Mouse (Mus musculus) embryonic facial prominence, embryonic 12.5 days (tissue): ENCODE results near the gene Usp22. TPM values are rescaled to one million over a fixed set of nuclear protein-coding genes. Genes with fewer than 3 reads are reported as not detected.

Source experiments
- ATAC-seq: fragments of 200-750 bp; cut with Nextera tagmentation; 2 replicates; pipeline ENCODE4 v1.8.0; 2017; ENCODE audit not compliant: insufficient number of reproducible peaks, insufficient read depth, low FRiP score, low TSS enrichment
- H3K27ac ChIP-seq: fragments of 300-500 bp; sonication (generic); 2 replicates; pipeline ENCODE4 v1.5.1; 2016; ENCODE audit warnings: mild to moderate bottlenecking
- H3K27me3 ChIP-seq: fragments of 300-500 bp; sonication (generic); 2 replicates; pipeline ENCODE4 v1.6.1; 2016; ENCODE audit warnings: mild to moderate bottlenecking, moderate library complexity
- H3K36me3 ChIP-seq: fragments of 300-500 bp; sonication (generic); 2 replicates; pipeline ENCODE4 v1.6.1; 2016; ENCODE audit warnings: mild to moderate bottlenecking
- H3K4me1 ChIP-seq: fragments of 300-500 bp; sonication (generic); 2 replicates; pipeline ENCODE4 v1.6.1; 2016
- H3K4me2 ChIP-seq: fragments of 300-500 bp; sonication (generic); replicated peaks from 2 replicates; pipeline ENCODE4 v1.6.1; 2016; ENCODE audit warnings: mild to moderate bottlenecking, moderate library complexity
- H3K4me3 ChIP-seq: fragments of 300-500 bp; sonication (generic); 2 replicates; pipeline ENCODE4 v1.5.1; 2016; ENCODE audit warnings: mild to moderate bottlenecking
- H3K9ac ChIP-seq: fragments of 300-500 bp; sonication (generic); 2 replicates; pipeline ENCODE4 v1.6.1; 2016; ENCODE audit warnings: mild to moderate bottlenecking, moderate library complexity
- H3K9me3 ChIP-seq: fragments of 300-500 bp; sonication (generic); 2 replicates; pipeline ENCODE4 v1.6.1; 2016; ENCODE audit warnings: mild to moderate bottlenecking, moderate library complexity
- WGBS: fragments of 180-500 bp; shearing (Covaris S2); methylation state at CpG from one replicate; pipeline ENCODE4 v1.1.7; 2016; 5-methylcytosine and 5-hydroxymethylcytosine counted together
- polyA plus RNA-seq: library from polyadenylated mRNA; unstranded; fragments of >200 nt; fragmentation: Nextera tagmentation; extraction: Ambion mirVana; gene quantifications from 2 replicates; pipeline ENCODE4 v1.2.1, GENCODE M21; 2016

Gene Usp22
- polyA plus RNA-seq, 1 experiment from 2014 or later, result 221 TPM

- 84% methylated on average over 11 of the region's 11 CpGs for whole genome bisulfite sequencing
- no peak for ATAC-seq
- Histone ChIP-seq H3K4me1 (no peaks in the 10 kb centered on the region), H3K27me3 (no peaks in the 10 kb centered on the region), H3K4me2 (no peak overlapping the region), H3K9ac (no peak overlapping the region), H3K27ac (no peak overlapping the region), H3K36me3 (peaks cover 100% of the 10 kb centered on the region), H3K9me3 (no peaks in the 10 kb centered on the region), H3K4me3 (no peak overlapping the region)
Observed at GRCm38 (mm10) chr11:61159796-61160732, 14.8 kb downstream of the Usp22 start.

- H3K9me3 ChIP-seq, result no peaks in the 10 kb centered on the region
- no peak overlapping the region for H3K27ac ChIP-seq
- no peak overlapping the region for H3K9ac ChIP-seq
- H3K4me2 ChIP-seq, result no peak overlapping the region
- no peaks in the 10 kb centered on the region for H3K27me3 ChIP-seq
- WGBS, result 84% methylated on average over 3 of the region's 3 CpGs
- ATAC-seq, result no peak
- no peak overlapping the region for H3K4me3 ChIP-seq
- H3K36me3 ChIP-seq, result peaks cover 100% of the 10 kb centered on the region
- H3K4me1 ChIP-seq, result no peaks in the 10 kb centered on the region
Observed at GRCm38 (mm10) chr11:61158141-61158540, 16.7 kb downstream of the Usp22 start.

GRCm38 (mm10) chr11:61155727-61156126 lies 19.1 kb downstream of the Usp22 start:
- H3K4me2 ChIP-seq, result no peak overlapping the region
- no peak overlapping the region for H3K27ac ChIP-seq
- H3K36me3 ChIP-seq, result peaks cover 94% of the 10 kb centered on the region
- WGBS, result 83% methylated on average over 2 of the region's 2 CpGs
- ATAC-seq, result no peak
- H3K4me3 ChIP-seq, result no peak overlapping the region
- no peak overlapping the region for H3K9ac ChIP-seq
- H3K9me3 ChIP-seq, result no peaks in the 10 kb centered on the region
- no peaks in the 10 kb centered on the region for H3K4me1 ChIP-seq
- no peaks in the 10 kb centered on the region for H3K27me3 ChIP-seq

- no peaks in the 10 kb centered on the region for H3K9me3 ChIP-seq
- no peak overlapping the region for H3K27ac ChIP-seq
- H3K4me1 ChIP-seq, result peaks cover 4% of the 10 kb centered on the region; the same call in 1 of the 2 replicates
- WGBS, result 71% methylated on average over 6 of the region's 6 CpGs
- peaks cover 41% of the 10 kb centered on the region for H3K36me3 ChIP-seq
- H3K4me2 ChIP-seq, result no peak overlapping the region
- peaks cover 25% of the 10 kb centered on the region for H3K27me3 ChIP-seq
- ATAC-seq, result no peak
- H3K4me3 ChIP-seq, result no peak overlapping the region
- H3K9ac ChIP-seq, result no peak overlapping the region
Observed at GRCm38 (mm10) chr11:61150233-61151001, 24.4 kb downstream of the Usp22 start.

- peaks cover 10% of the 10 kb centered on the region for H3K36me3 ChIP-seq
- H3K4me2 ChIP-seq, result peak overlapping the region; percentile 71
- H3K4me3 ChIP-seq, result peak overlapping the region; percentile 37
- ATAC-seq, result peak; percentile 22; the same call in 1 of the 2 replicates
- no peaks in the 10 kb centered on the region for H3K9me3 ChIP-seq
- H3K27me3 ChIP-seq, result peaks cover 25% of the 10 kb centered on the region
- H3K4me1 ChIP-seq, result peaks cover 4% of the 10 kb centered on the region; the same call in 1 of the 2 replicates
- H3K27ac ChIP-seq, result no peak overlapping the region
- 6% methylated on average over 32 of the region's 32 CpGs for WGBS
- peak overlapping the region; percentile 46; the same call in 1 of the 2 replicates for H3K9ac ChIP-seq
Observed at GRCm38 (mm10) chr11:61147300-61147683, 27.6 kb downstream of the Usp22 start.

GRCm38 (mm10) chr11:61146645-61147299 lies 28.1 kb downstream of the Usp22 start:
- peak overlapping the region; percentile 37 for H3K4me3 ChIP-seq
- peak overlapping the region; percentile 71 for H3K4me2 ChIP-seq
- H3K27ac ChIP-seq, result no peak overlapping the region
- no peak for ATAC-seq
- peaks cover 25% of the 10 kb centered on the region for H3K27me3 ChIP-seq
- H3K9ac ChIP-seq, result peak overlapping the region; percentile 46; the same call in 1 of the 2 replicates
- peaks cover 7% of the 10 kb centered on the region for H3K36me3 ChIP-seq
- H3K4me1 ChIP-seq, result peaks cover 4% of the 10 kb centered on the region; the same call in 1 of the 2 replicates
- WGBS, result 13% methylated on average over 20 of the region's 20 CpGs
- no peaks in the 10 kb centered on the region for H3K9me3 ChIP-seq

- Histone ChIP-seq H3K9ac (no peak overlapping the region), H3K4me3 (no peak overlapping the region), H3K4me1 (peaks cover 4% of the 10 kb centered on the region; the same call in 1 of the 2 replicates), H3K27me3 (peaks cover 25% of the 10 kb centered on the region), H3K36me3 (no peaks in the 10 kb centered on the region), H3K27ac (no peak overlapping the region), H3K4me2 (no peak overlapping the region), H3K9me3 (no peaks in the 10 kb centered on the region)
- no peak for ATAC-seq
- 69% methylated on average over 8 of the region's 8 CpGs for WGBS
Observed at GRCm38 (mm10) chr11:61145551-61145950, 29.3 kb downstream of the Usp22 start.

GRCm38 (mm10) chr11:61143564-61144469 lies 31.0 kb downstream of the Usp22 start:
- 74% methylated on average over 7 of the region's 7 CpGs for WGBS
- no peaks in the 10 kb centered on the region for H3K9me3 ChIP-seq
- H3K36me3 ChIP-seq, result no peaks in the 10 kb centered on the region
- H3K27ac ChIP-seq, result no peak overlapping the region
- peaks cover 25% of the 10 kb centered on the region for H3K27me3 ChIP-seq
- peaks cover 4% of the 10 kb centered on the region; the same call in 1 of the 2 replicates for H3K4me1 ChIP-seq
- H3K4me2 ChIP-seq, result no peak overlapping the region
- H3K4me3 ChIP-seq, result no peak overlapping the region
- no peak for ATAC-seq
- no peak overlapping the region for H3K9ac ChIP-seq

GRCm38 (mm10) chr11:61142941-61143530 lies 31.8 kb downstream of the Usp22 start:
- ATAC-seq, result no peak
- H3K27ac ChIP-seq, result no peak overlapping the region
- H3K4me3 ChIP-seq, result no peak overlapping the region
- H3K4me2 ChIP-seq, result no peak overlapping the region
- no peaks in the 10 kb centered on the region for H3K9me3 ChIP-seq
- 60% methylated on average over 6 of the region's 6 CpGs for WGBS
- no peaks in the 10 kb centered on the region for H3K36me3 ChIP-seq
- no peak overlapping the region for H3K9ac ChIP-seq
- peaks cover 17% of the 10 kb centered on the region for H3K27me3 ChIP-seq
- H3K4me1 ChIP-seq, result peaks cover 4% of the 10 kb centered on the region; the same call in 1 of the 2 replicates

GRCm38 (mm10) chr11:61142262-61142661 lies 32.6 kb downstream of the Usp22 start:
- H3K27me3 ChIP-seq, result peaks cover 9% of the 10 kb centered on the region; the same call in 1 of the 2 replicates
- no peaks in the 10 kb centered on the region for H3K9me3 ChIP-seq
- no peak overlapping the region for H3K4me2 ChIP-seq
- H3K4me1 ChIP-seq, result peaks cover 4% of the 10 kb centered on the region; the same call in 1 of the 2 replicates
- H3K9ac ChIP-seq, result no peak overlapping the region
- WGBS, result 73% methylated on average over 3 of the region's 3 CpGs
- H3K4me3 ChIP-seq, result no peak overlapping the region
- ATAC-seq, result no peak
- H3K27ac ChIP-seq, result no peak overlapping the region
- no peaks in the 10 kb centered on the region for H3K36me3 ChIP-seq
